Mouse (Mus musculus) spleen, adult 2 months (tissue): ENCODE measurements around the gene Grip1.

ENCODE experiments used
- CTCF ChIP-seq: fragments of 200-500 bp; IDR thresholded peaks from 2 replicates; pipeline ENCODE4 v1.5.1; 2011; ENCODE audit warnings: mild to moderate bottlenecking, inconsistent platforms; ENCODE audit not compliant: insufficient read depth, insufficient read length, insufficient replicate concordance; ENCODE audit errors: extremely low read depth
- POLR2A ChIP-seq: fragments of 200-500 bp; IDR thresholded peaks from 2 replicates; pipeline ENCODE4 v1.6.1; 2011; ENCODE audit warnings: low read depth, low read length, inconsistent platforms

GRCm38 (mm10) chr10:119608998-119609397, 155.4 kb downstream of the Grip1 start:
- no peak for TF ChIP-seq CTCF
- TF ChIP-seq POLR2A, result no peak
